Mouse (Mus musculus): ENCODE data around the gene Ubap2. TPM values are rescaled to one million over a fixed set of nuclear protein-coding genes. Genes with fewer than 3 reads are reported as not detected.

Gene Ubap2
- polyA plus RNA-seq, 1 experiment from 2014 or later: 54.3 TPM

DNA sequence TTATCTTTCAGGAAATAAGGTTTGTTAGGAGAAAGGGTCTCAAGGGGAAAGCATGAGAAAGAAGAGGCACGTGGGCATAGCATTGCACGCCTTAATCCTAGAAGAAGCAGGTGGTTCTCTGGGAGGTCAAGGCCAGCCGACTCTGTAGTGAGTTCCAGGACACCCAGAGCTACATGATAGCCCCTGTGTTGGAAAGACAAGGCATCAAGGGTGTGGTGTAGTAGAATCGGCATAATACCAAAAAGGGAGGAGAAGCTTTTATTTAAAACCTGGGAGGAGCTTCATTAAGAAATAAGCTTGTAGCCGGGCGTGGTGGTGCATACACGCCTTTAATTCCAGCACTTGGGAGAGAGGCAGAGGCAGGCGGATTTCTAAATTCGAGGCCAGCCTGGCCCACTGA is 118.0 kb downstream of the Ubap2 start:
- ATAC-seq (ENCODE audit: insufficient read depth, low FRiP score, low read depth): no peak
- H3K4me3 ChIP-seq (replicated peaks): no peak overlapping the region
- no peaks in the 10 kb centered on the region for H3K4me1 ChIP-seq
- no peaks in the 10 kb centered on the region for H3K36me3 ChIP-seq
- H3K27ac ChIP-seq: no peak overlapping the region
- no peaks in the 10 kb centered on the region for H3K9me3 ChIP-seq
- no peak overlapping the region for H3K4me2 ChIP-seq
- H3K9ac ChIP-seq: no peak overlapping the region
- 82% methylated on average over 9 of the region's 9 CpGs for WGBS
- H3K27me3 ChIP-seq (replicated peaks): no peaks in the 10 kb centered on the region

DNA sequence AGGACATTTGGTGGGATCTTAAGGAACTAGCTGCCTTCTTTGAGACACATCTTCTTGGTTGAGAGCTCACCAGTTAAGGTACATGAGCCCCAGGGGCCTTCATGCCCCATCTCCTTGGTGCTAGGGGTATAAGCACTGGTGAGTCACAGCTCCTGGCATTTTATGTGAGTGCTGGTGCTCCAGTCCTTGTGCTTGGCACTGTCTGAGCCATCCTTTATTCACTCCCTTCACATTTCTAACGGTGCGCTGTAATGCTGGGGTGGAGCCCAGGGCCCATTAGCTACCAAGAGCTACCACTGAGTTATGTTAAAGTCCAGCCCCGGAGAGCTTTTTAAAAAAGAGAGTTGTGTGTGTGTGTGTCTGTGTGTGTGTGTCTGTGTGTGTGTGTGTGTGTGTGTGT is 121.8 kb downstream of the Ubap2 start:
- Histone ChIP-seq H3K4me2 (no peak overlapping the region), H3K27me3 (replicated peaks) (no peaks in the 10 kb centered on the region), H3K4me1 (no peaks in the 10 kb centered on the region), H3K9me3 (no peaks in the 10 kb centered on the region), H3K9ac (no peak overlapping the region), H3K27ac (no peak overlapping the region; the same call in 1 of the 2 replicates), H3K36me3 (0 out of 2 replicates have a peak, but pooled peaks cover 2% of the 10 kb centered on the region), H3K4me3 (replicated peaks) (no peak overlapping the region)
- no peak for ATAC-seq (ENCODE audit: insufficient read depth, low FRiP score, low read depth)
- WGBS: 74% methylated on average over 3 of the region's 3 CpGs

DNA sequence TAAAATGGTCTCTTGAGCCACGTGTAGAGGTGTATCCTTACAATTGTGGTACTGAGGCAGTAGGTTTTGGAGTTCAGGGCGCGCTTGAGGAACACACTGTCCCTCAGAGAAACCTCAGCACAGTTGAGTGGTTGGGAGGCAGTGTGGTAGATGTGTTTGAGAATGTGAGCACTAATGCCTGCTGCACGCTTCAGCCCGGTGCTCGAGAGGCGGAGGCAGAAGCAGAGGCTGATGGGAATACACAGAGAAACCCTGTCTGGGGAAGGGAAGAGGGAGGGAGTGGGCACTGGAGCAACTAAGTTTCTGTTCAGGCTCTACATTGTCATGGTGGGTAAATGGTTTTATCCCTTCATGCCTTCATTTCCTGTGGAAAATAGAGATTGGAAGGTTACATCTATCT is 123.8 kb downstream of the Ubap2 start:
- Histone ChIP-seq H3K27ac (no peak overlapping the region), H3K4me2 (no peak overlapping the region), H3K9me3 (no peaks in the 10 kb centered on the region), H3K27me3 (replicated peaks) (no peaks in the 10 kb centered on the region), H3K9ac (no peak overlapping the region), H3K4me3 (replicated peaks) (no peak overlapping the region), H3K36me3 (0 out of 2 replicates have a peak, but pooled peaks cover 2% of the 10 kb centered on the region), H3K4me1 (no peaks in the 10 kb centered on the region)
- no peak for ATAC-seq (ENCODE audit: insufficient read depth, low FRiP score, low read depth)
- WGBS: 92% methylated on average over 7 of the region's 7 CpGs

DNA sequence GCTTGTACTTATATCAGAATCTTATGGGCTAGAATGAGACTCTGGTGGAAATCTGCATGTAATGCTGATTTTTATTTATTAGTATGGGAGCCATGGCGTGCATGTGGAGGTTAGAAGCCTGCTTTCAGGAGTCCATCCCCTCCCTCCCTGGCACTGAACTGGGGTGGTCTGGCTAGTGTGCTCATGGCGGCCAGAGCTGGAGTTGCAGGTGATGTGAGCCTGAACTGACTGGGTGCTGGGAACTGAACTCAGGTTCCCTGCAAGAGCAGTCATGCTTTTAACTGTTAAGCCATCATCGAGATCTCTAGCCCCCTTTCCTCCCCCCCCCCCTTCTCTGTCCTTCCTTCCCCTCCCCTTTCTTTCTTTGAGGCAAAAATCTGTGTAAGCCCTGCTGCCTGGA is 125.1 kb downstream of the Ubap2 start:
- H3K9me3 ChIP-seq: no peaks in the 10 kb centered on the region
- H3K27me3 ChIP-seq (replicated peaks): no peaks in the 10 kb centered on the region
- 77% methylated on average over 3 of the region's 3 CpGs for WGBS
- H3K4me3 ChIP-seq (replicated peaks): no peak overlapping the region
- no peak overlapping the region for H3K4me2 ChIP-seq
- H3K36me3 ChIP-seq: 0 out of 2 replicates have a peak, but pooled peaks cover 2% of the 10 kb centered on the region
- H3K4me1 ChIP-seq: no peaks in the 10 kb centered on the region
- ATAC-seq (ENCODE audit: insufficient read depth, low FRiP score, low read depth): no peak
- no peak overlapping the region for H3K9ac ChIP-seq
- no peak overlapping the region for H3K27ac ChIP-seq

Other genes starting within 250 kb of the Ubap2 start
- gene Aqp7, start 227.0 kb downstream of the Ubap2 start, polyA plus RNA-seq (2015; fragmentation: Nextera tagmentation; extraction: Ambion mirVana): 0.35 and 0.42 TPM in 2 replicates
- 44.5 and 73.3 TPM in 2 replicates for gene Aqp3, start 177.0 kb downstream of the Ubap2 start, polyA plus RNA-seq (2015; fragmentation: Nextera tagmentation; extraction: Ambion mirVana)
- 20.1 and 25.2 TPM in 2 replicates for gene Nol6, start 150.7 kb downstream of the Ubap2 start, polyA plus RNA-seq (2015; fragmentation: Nextera tagmentation; extraction: Ambion mirVana)
- 67.0 and 68.6 TPM in 2 replicates for gene Ube2r2, start 139.4 kb downstream of the Ubap2 start, polyA plus RNA-seq (2015; fragmentation: Nextera tagmentation; extraction: Ambion mirVana)
- 56.2 and 58.7 TPM in 2 replicates for gene Dcaf12, start 39.7 kb upstream of the Ubap2 start, polyA plus RNA-seq (2015; fragmentation: Nextera tagmentation; extraction: Ambion mirVana)
- gene Ubap1, start 73.9 kb upstream of the Ubap2 start, polyA plus RNA-seq (2015; fragmentation: Nextera tagmentation; extraction: Ambion mirVana): 48.9 and 49.5 TPM in 2 replicates
- 5.5 and 6.1 TPM in 2 replicates for gene Kif24, start 189.7 kb upstream of the Ubap2 start, polyA plus RNA-seq (2015; fragmentation: Nextera tagmentation; extraction: Ambion mirVana)
- 48.0 and 55.7 TPM in 2 replicates for gene Nudt2, start 190.0 kb upstream of the Ubap2 start, polyA plus RNA-seq (2015; fragmentation: Nextera tagmentation; extraction: Ambion mirVana)
- 5.7 and 6.4 TPM in 2 replicates for gene AI464131, start 227.9 kb upstream of the Ubap2 start, polyA plus RNA-seq (2015; fragmentation: Nextera tagmentation; extraction: Ambion mirVana)
- gene 1110017D15Rik, start 242.2 kb upstream of the Ubap2 start, polyA plus RNA-seq (2015; fragmentation: Nextera tagmentation; extraction: Ambion mirVana): 0.30 and 0.55 TPM in 2 replicates

Data from stomach, embryonic 15.5 days (tissue).